Mouse (Mus musculus) cerebellum, adult 11 months (tissue): ENCODE data around the gene Rab38.

Experiments
- DNase-seq: peaks from one replicate; pipeline ENCODE4 v3.0.0; 2022

Gene Rab38

GRCm38 (mm10) chr7:88527100-88527671 is 97.1 kb downstream of the Rab38 start:
- DNase-seq, result no peak

- no peak for DNase-seq
These were observed 106.1 kb downstream of the Rab38 start for GRCm38 (mm10) chr7:88536127-88536531.

GRCm38 (mm10) chr7:88536743-88537142 is 106.7 kb downstream of the Rab38 start:
- no peak for DNase-seq
